Mouse (Mus musculus): ENCODE results near the gene Slc47a1.

DNA sequence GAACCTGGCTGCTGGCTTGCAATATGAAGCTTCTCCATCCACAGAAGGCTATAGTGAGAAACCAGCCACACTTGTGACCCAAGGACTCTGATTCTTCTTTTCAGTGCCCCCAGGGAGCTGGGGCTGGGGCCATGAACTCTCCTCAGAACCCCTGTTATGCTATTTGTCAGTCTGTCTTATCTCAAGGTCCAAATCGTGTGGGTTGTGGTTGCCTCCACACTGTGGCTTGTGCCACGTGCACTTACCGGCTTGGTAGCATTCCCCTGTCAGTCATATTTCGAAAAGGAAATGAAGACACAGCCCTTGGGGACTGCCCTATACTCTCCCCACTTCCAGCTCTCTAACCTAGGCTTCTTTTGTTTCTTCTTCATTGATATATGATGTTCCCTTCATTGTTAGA, 7.6 kb upstream of the Slc47a1 start:
- TF ChIP-seq CTCF (IDR thresholded peaks at IDR 0.05; ENCODE audit: low read depth, low read length): no peak
- TF ChIP-seq POLR2A (IDR thresholded peaks at IDR 0.05; ENCODE audit: insufficient read depth, low read length): no peak
- TF ChIP-seq EP300 (IDR thresholded peaks at IDR 0.05; ENCODE audit: insufficient read depth, low read depth, low read length): no peak
